Mouse (Mus musculus) liver, adult 2 months (tissue): Measurements from ENCODE around the gene Mrpl54. TPM values are rescaled to one million over a fixed set of nuclear protein-coding genes. Genes with fewer than 3 reads are reported as not detected.

Experiments used
- DNase-seq: peaks from one replicate; pipeline ENCODE4 v3.0.0-alpha.2; 2011; ENCODE audit warnings: low read depth, low spot score; ENCODE audit errors: extremely low read depth
- H3K27ac ChIP-seq: fragments of 200-500 bp; replicated peaks from 2 replicates; pipeline ENCODE4 v1.5.1; 2012; ENCODE audit warnings: low read depth, mild to moderate bottlenecking, control low read depth, inconsistent platforms, low read length; ENCODE audit not compliant: insufficient read depth
- H3K27me3 ChIP-seq: fragments of 200-500 bp; 2 replicates; pipeline ENCODE4 v1.6.1; 2012; ENCODE audit warnings: mild to moderate bottlenecking, moderate library complexity, low read length, inconsistent platforms; ENCODE audit not compliant: control insufficient read depth, insufficient read depth
- H3K36me3 ChIP-seq: fragments of 200-500 bp; 2 replicates; pipeline ENCODE4 v1.6.1; 2012; ENCODE audit warnings: low read length, inconsistent platforms; ENCODE audit not compliant: control insufficient read depth, insufficient read depth
- H3K4me1 ChIP-seq: fragments of 200-500 bp; 2 replicates; pipeline ENCODE4 v1.6.1; 2011; ENCODE audit warnings: low read length; ENCODE audit not compliant: control insufficient read depth, insufficient read depth
- H3K4me3 ChIP-seq: fragments of 200-500 bp; 2 replicates; pipeline ENCODE4 v1.5.1; 2011; ENCODE audit warnings: low read depth, mild to moderate bottlenecking, control low read depth, low read length, moderate library complexity; ENCODE audit not compliant: insufficient read depth
- H3K79me2 ChIP-seq: fragments of 200-500 bp; 2 replicates; pipeline ENCODE4 v1.6.1; 2012; ENCODE audit warnings: inconsistent platforms, mild to moderate bottlenecking, low read length, moderate library complexity; ENCODE audit not compliant: control insufficient read depth, insufficient read depth
- H3K9ac ChIP-seq: fragments of 200-500 bp; 2 replicates; pipeline ENCODE4 v1.6.1; 2012; ENCODE audit warnings: low read depth, mild to moderate bottlenecking, control low read depth, inconsistent platforms, low read length
- CTCF ChIP-seq: fragments of 200-500 bp; IDR thresholded peaks from 2 replicates; pipeline ENCODE4 v1.5.1; 2011; ENCODE audit warnings: low read depth, low read length, control low read depth
- POLR2A ChIP-seq: fragments of 200-500 bp; IDR thresholded peaks from 2 replicates; pipeline ENCODE4 v1.6.1; 2011; ENCODE audit warnings: low read length, control low read depth; ENCODE audit not compliant: insufficient read depth; ENCODE audit errors: extremely low read depth
- WGBS: fragments of 180-500 bp; shearing (Covaris S2); methylation state at CpG from one replicate; pipeline ENCODE4 v1.1.7; 2018; 5-methylcytosine and 5-hydroxymethylcytosine counted together
- polyA plus RNA-seq: library from polyadenylated mRNA; depleted of rRNA; stranded (reverse); fragments of >200 nt; gene quantifications from 2 replicates; pipeline ENCODE4 v1.2.3, GENCODE M21; 2012
- total RNA-seq: library from RNA; depleted of rRNA; stranded (reverse); fragments of >200 nt; gene quantifications from 2 replicates; pipeline ENCODE4 v1.2.3, GENCODE M21; 2014

Gene Mrpl54
- total and polyA plus RNA-seq, 2 experiments: 65.9 to 66.6 TPM

- WGBS: 53% methylated on average over 1 of the region's 1 CpGs
- DNase-seq: no peak
- no peak overlapping the region for H3K27ac ChIP-seq
- TF ChIP-seq CTCF (no peak), POLR2A (no peak)
- no peaks in the 10 kb centered on the region for H3K36me3 ChIP-seq
- H3K27me3 ChIP-seq: peaks cover 17% of the 10 kb centered on the region
- no peaks in the 10 kb centered on the region for H3K79me2 ChIP-seq
- no peak overlapping the region for H3K4me3 ChIP-seq
- no peak overlapping the region for H3K9ac ChIP-seq
- H3K4me1 ChIP-seq: no peaks in the 10 kb centered on the region
Observed at GRCm38 (mm10) chr10:81254886-81255285, 11.8 kb downstream of the Mrpl54 start.

- TF ChIP-seq CTCF: no peak
- TF ChIP-seq POLR2A: no peak
- H3K27me3 ChIP-seq: peaks cover 8% of the 10 kb centered on the region
Observed at GRCm38 (mm10) chr10:81252424-81253419, 14.0 kb downstream of the Mrpl54 start, which contains the start of gene Matk. Gene Matk (plus strand): TSS chr10:81252935.

GRCm38 (mm10) chr10:81249442-81249841 is 17.3 kb downstream of the Mrpl54 start:
- Histone ChIP-seq H3K4me3 (no peak overlapping the region), H3K36me3 (no peaks in the 10 kb centered on the region), H3K4me1 (no peaks in the 10 kb centered on the region), H3K79me2 (no peaks in the 10 kb centered on the region), H3K27ac (no peak overlapping the region), H3K27me3 (no peaks in the 10 kb centered on the region), H3K9ac (no peak overlapping the region)
- DNase-seq: no peak
- WGBS: 93% methylated on average over 8 of the region's 8 CpGs
- no peak for TF ChIP-seq CTCF
- TF ChIP-seq POLR2A: no peak

More at GRCm38 (mm10) chr10:81252424-81253419, 14.0 kb downstream of the Mrpl54 start, which contains the start of gene Matk:
- no peaks in the 10 kb centered on the region for H3K79me2 ChIP-seq
- no peak for DNase-seq
- H3K9ac ChIP-seq: no peak within 1 kb of the TSS
- no peak within 1 kb of the TSS for H3K4me3 ChIP-seq
- no peaks in the 10 kb centered on the region for H3K4me1 ChIP-seq
- WGBS: 23% methylated on average over 43 of the region's 44 CpGs
- no peak within 1 kb of the TSS for H3K27ac ChIP-seq
- H3K36me3 ChIP-seq: no peaks in the 10 kb centered on the region

GRCm38 (mm10) chr10:81247804-81248203 is 18.9 kb downstream of the Mrpl54 start:
- Histone ChIP-seq H3K9ac (no peak overlapping the region), H3K4me3 (no peak overlapping the region), H3K27ac (no peak overlapping the region), H3K79me2 (no peaks in the 10 kb centered on the region), H3K4me1 (no peaks in the 10 kb centered on the region), H3K36me3 (no peaks in the 10 kb centered on the region), H3K27me3 (no peaks in the 10 kb centered on the region)
- DNase-seq: peak; percentile 35
- 45% methylated on average over 2 of the region's 2 CpGs for WGBS
- TF ChIP-seq POLR2A (no peak), CTCF (no peak)

- H3K4me3 ChIP-seq: no peak overlapping the region
- no peak overlapping the region for H3K9ac ChIP-seq
- DNase-seq: no peak
- no peak overlapping the region for H3K27ac ChIP-seq
- 0 out of 2 replicates have a peak, but pooled peaks cover under 1% of the 10 kb centered on the region for H3K27me3 ChIP-seq
- no peaks in the 10 kb centered on the region for H3K36me3 ChIP-seq
- 94% methylated on average over 6 of the region's 6 CpGs for WGBS
- H3K4me1 ChIP-seq: no peaks in the 10 kb centered on the region
- no peak for TF ChIP-seq POLR2A
- TF ChIP-seq CTCF: no peak
- H3K79me2 ChIP-seq: no peaks in the 10 kb centered on the region
Observed at GRCm38 (mm10) chr10:81245166-81245565, 21.6 kb downstream of the Mrpl54 start.

GRCm38 (mm10) chr10:81244595-81244994 is 22.1 kb downstream of the Mrpl54 start:
- DNase-seq: no peak
- WGBS: 18% methylated on average over 17 of the region's 17 CpGs
- no peak overlapping the region for H3K4me3 ChIP-seq

More at GRCm38 (mm10) chr10:81244595-81244994, 22.1 kb downstream of the Mrpl54 start:
- H3K9ac ChIP-seq: no peak overlapping the region
- H3K27ac ChIP-seq: no peak overlapping the region
- no peaks in the 10 kb centered on the region for H3K36me3 ChIP-seq
- H3K4me1 ChIP-seq: no peaks in the 10 kb centered on the region
- TF ChIP-seq POLR2A: no peak
- TF ChIP-seq CTCF: peak; percentile 93
- H3K27me3 ChIP-seq: 0 out of 2 replicates have a peak, but pooled peaks cover 6% of the 10 kb centered on the region
- H3K79me2 ChIP-seq: no peaks in the 10 kb centered on the region
